Mouse (Mus musculus) spleen, adult 2 months (tissue): ENCODE data around the gene Gm10912.

Experiments used
- CTCF ChIP-seq: fragments of 200-500 bp; IDR thresholded peaks from 2 replicates; pipeline ENCODE4 v1.5.1; 2011; ENCODE audit warnings: mild to moderate bottlenecking, inconsistent platforms; ENCODE audit not compliant: insufficient read depth, insufficient read length, insufficient replicate concordance; ENCODE audit errors: extremely low read depth
- POLR2A ChIP-seq: fragments of 200-500 bp; IDR thresholded peaks from 2 replicates; pipeline ENCODE4 v1.6.1; 2011; ENCODE audit warnings: low read depth, low read length, inconsistent platforms

DNA sequence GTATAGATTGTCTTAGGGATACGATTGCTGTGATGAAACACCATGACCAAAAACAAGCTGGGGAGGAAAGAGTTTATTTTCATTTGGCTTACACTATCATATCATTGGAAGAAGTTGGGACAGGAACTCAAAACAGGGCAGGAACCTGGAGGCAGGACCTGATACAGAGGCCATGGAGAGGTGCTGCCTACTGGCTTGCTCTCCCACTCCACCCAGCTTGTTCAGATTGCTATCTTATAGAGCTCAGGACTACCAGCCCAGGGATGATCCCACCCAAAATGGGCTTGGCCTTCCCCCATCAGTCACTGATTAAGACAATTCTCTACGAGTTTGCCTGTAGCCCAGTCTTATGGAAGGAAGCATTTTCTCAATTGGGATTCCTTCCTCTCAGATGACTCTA, 1.5 kb upstream of the Gm10912 start:
- no peak for TF ChIP-seq POLR2A
- TF ChIP-seq CTCF, result no peak
